Mouse (Mus musculus) liver, embryonic 14.5 days (tissue): ENCODE data around the gene Rimbp2.

Source experiments
- CTCF ChIP-seq: IDR thresholded peaks from 2 replicates; pipeline ENCODE4 v1.5.1; 2016; ENCODE audit warnings: antibody characterized with exemption, low read depth, control low read depth
- EP300 ChIP-seq: IDR thresholded peaks from 2 replicates; pipeline ENCODE4 v1.6.1; 2016; ENCODE audit warnings: antibody characterized with exemption, low read depth

- no peak for TF ChIP-seq EP300
- no peak for TF ChIP-seq CTCF
Measured at GRCm38 (mm10) chr5:128805092-128805491, 148.2 kb downstream of the Rimbp2 start.
